Mouse (Mus musculus) midbrain, embryonic 11.5 days (tissue): ENCODE data around the gene Scgb3a1. TPM values are rescaled to one million over a fixed set of nuclear protein-coding genes. Genes with fewer than 3 reads are reported as not detected.
A peak's percentile ranks its signal among the peaks of the same experiment; 100 is the strongest.

Experiments
- ATAC-seq: fragments of 200-750 bp; cut with Nextera tagmentation; 2 replicates; pipeline ENCODE4 v1.8.0; 2017; ENCODE audit warnings: moderate TSS enrichment, moderate library complexity; ENCODE audit not compliant: low FRiP score
- DNase-seq: peaks from one replicate; pipeline ENCODE4 v3.0.0; 2015; ENCODE audit warnings: low spot score; ENCODE audit errors: missing footprints
- H3K27ac ChIP-seq: fragments of 300-500 bp; sonication (generic); 2 replicates; pipeline ENCODE4 v1.5.1; 2014; ENCODE audit warnings: low read depth, low read length
- H3K27me3 ChIP-seq: fragments of 300-500 bp; sonication (generic); 2 replicates; pipeline ENCODE4 v1.6.1; 2014; ENCODE audit warnings: mild to moderate bottlenecking, low read length, moderate library complexity, mixed read lengths; ENCODE audit not compliant: control insufficient read depth, insufficient read depth
- H3K36me3 ChIP-seq: fragments of 300-500 bp; sonication (generic); 2 replicates; pipeline ENCODE4 v1.6.1; 2014; ENCODE audit warnings: mild to moderate bottlenecking, low read length, moderate library complexity, mixed read lengths; ENCODE audit not compliant: control insufficient read depth, insufficient read depth
- H3K4me1 ChIP-seq: fragments of 300-500 bp; sonication (generic); 2 replicates; pipeline ENCODE4 v1.6.1; 2014; ENCODE audit warnings: low read length; ENCODE audit not compliant: control insufficient read depth, insufficient read depth
- H3K4me2 ChIP-seq: fragments of 300-500 bp; sonication (generic); 2 replicates; pipeline ENCODE4 v1.6.1; 2014; ENCODE audit warnings: mild to moderate bottlenecking, moderate library complexity
- H3K4me3 ChIP-seq: fragments of 300-500 bp; sonication (generic); 2 replicates; pipeline ENCODE4 v1.5.1; 2014; ENCODE audit warnings: low read depth, low read length
- H3K9ac ChIP-seq: fragments of 300-500 bp; sonication (generic); 2 replicates; pipeline ENCODE4 v1.6.1; 2014; ENCODE audit warnings: low read length
- H3K9me3 ChIP-seq: fragments of 300-500 bp; sonication (generic); 2 replicates; pipeline ENCODE4 v1.6.1; 2016; ENCODE audit warnings: low read length; ENCODE audit not compliant: control insufficient read depth
- WGBS: fragments of 180-500 bp; shearing (Covaris S2); extraction: QIAGEN DNeasy Blood & Tissue Kit; methylation state at CpG from one replicate; pipeline ENCODE4 v1.1.7; 2014; 5-methylcytosine and 5-hydroxymethylcytosine counted together
- polyA plus RNA-seq: library from polyadenylated mRNA; unstranded; fragments of >200 nt; fragmentation: Nextera tagmentation; extraction: Ambion mirVana; gene quantifications from 2 replicates; pipeline ENCODE4 v1.2.1, GENCODE M21; 2014

Scgb3a1 gene
- polyA plus RNA-seq, 1 experiment from 2014 or later = not detected

- H3K4me2 ChIP-seq = no peak overlapping the region
- ATAC-seq = no peak
- no peaks in the 10 kb centered on the region for H3K27me3 ChIP-seq
- H3K4me3 ChIP-seq = no peak overlapping the region
- no peak overlapping the region for H3K27ac ChIP-seq
- peaks cover 12% of the 10 kb centered on the region for H3K4me1 ChIP-seq
- peaks cover 8% of the 10 kb centered on the region for H3K36me3 ChIP-seq
- WGBS = 95% methylated on average over 2 of the region's 2 CpGs
- H3K9ac ChIP-seq = no peak overlapping the region
- no peak for DNase-seq
- H3K9me3 ChIP-seq = no peaks in the 10 kb centered on the region
Observed at GRCm38 (mm10) chr11:49707834-49708233, 44.4 kb downstream of the Scgb3a1 start.

GRCm38 (mm10) chr11:49710664-49711063 lies 47.3 kb downstream of the Scgb3a1 start:
- no peak overlapping the region for H3K9ac ChIP-seq
- H3K4me1 ChIP-seq = peaks cover 21% of the 10 kb centered on the region
- H3K4me2 ChIP-seq = peak overlapping the region; percentile 57

GRCm38 (mm10) chr11:49711981-49712554 lies 48.7 kb downstream of the Scgb3a1 start:
- Histone ChIP-seq H3K9ac (peak overlapping the region; percentile 98), H3K27me3 (no peaks in the 10 kb centered on the region), H3K27ac (peak overlapping the region; percentile 86), H3K4me1 (peaks cover 21% of the 10 kb centered on the region), H3K4me3 (peak overlapping the region; percentile 83), H3K4me2 (peak overlapping the region; percentile 57), H3K36me3 (no peaks in the 10 kb centered on the region), H3K9me3 (no peaks in the 10 kb centered on the region)
- under 1% methylated on average over 55 of the region's 70 CpGs for WGBS
- ATAC-seq = peak; percentile 76
- DNase-seq = peak; percentile 93

More at GRCm38 (mm10) chr11:49710664-49711063, 47.3 kb downstream of the Scgb3a1 start:
- Histone ChIP-seq H3K27ac (no peak overlapping the region), H3K9me3 (no peaks in the 10 kb centered on the region), H3K4me3 (peak overlapping the region; percentile 83), H3K36me3 (peaks cover 6% of the 10 kb centered on the region), H3K27me3 (no peaks in the 10 kb centered on the region)
- WGBS = 82% methylated on average over 2 of the region's 2 CpGs
- ATAC-seq (no peak), DNase-seq (no peak)

GRCm38 (mm10) chr11:49712555-49713335 lies 49.3 kb downstream of the Scgb3a1 start, which contains the start of gene Cnot6:
Gene Cnot6 (minus strand): TSS chr11:49712723.
- peak; percentile 97 for ATAC-seq
- H3K27ac ChIP-seq = peak within 1 kb of the TSS; percentile 86
- peak; percentile 100 for DNase-seq
- H3K4me3 ChIP-seq = peak within 1 kb of the TSS; percentile 83
- peak within 1 kb of the TSS; percentile 98 for H3K9ac ChIP-seq
- H3K9me3 ChIP-seq = no peaks in the 10 kb centered on the region
- peak within 1 kb of the TSS; percentile 61 for H3K4me2 ChIP-seq
- 1% methylated on average over 60 of the region's 65 CpGs for WGBS
- H3K36me3 ChIP-seq = no peaks in the 10 kb centered on the region
- peaks cover 21% of the 10 kb centered on the region for H3K4me1 ChIP-seq
- H3K27me3 ChIP-seq = no peaks in the 10 kb centered on the region

GRCm38 (mm10) chr11:49713336-49714334 lies 50.2 kb downstream of the Scgb3a1 start:
- Histone ChIP-seq H3K4me1 (peaks cover 21% of the 10 kb centered on the region), H3K27ac (no peak overlapping the region), H3K4me3 (peak overlapping the region; percentile 83), H3K36me3 (no peaks in the 10 kb centered on the region), H3K9me3 (no peaks in the 10 kb centered on the region), H3K9ac (peak overlapping the region; percentile 98), H3K27me3 (no peaks in the 10 kb centered on the region), H3K4me2 (peak overlapping the region; percentile 61)
- peak; percentile 38 for ATAC-seq
- DNase-seq = peak; percentile 91
- 47% methylated on average over 20 of the region's 20 CpGs for WGBS

Other genes with a start within 250 kb of the Scgb3a1 start
- not detected in 2 replicates for gene Olfr1389, start 240.5 kb upstream of the Scgb3a1 start, polyA plus RNA-seq
- 0.07 and 0.08 TPM in 2 replicates for gene Olfr1388, start 227.0 kb upstream of the Scgb3a1 start, polyA plus RNA-seq
- not detected in 2 replicates for gene Olfr1387, start 208.3 kb upstream of the Scgb3a1 start, polyA plus RNA-seq
- not detected in 2 replicates for gene Olfr1386, start 198.6 kb upstream of the Scgb3a1 start, polyA plus RNA-seq
- not detected in 2 replicates for gene Olfr1385, start 174.5 kb upstream of the Scgb3a1 start, polyA plus RNA-seq
- gene Olfr1384, start 156.9 kb upstream of the Scgb3a1 start, polyA plus RNA-seq = not detected in 2 replicates
- gene Olfr1383, start 144.0 kb upstream of the Scgb3a1 start, polyA plus RNA-seq = not detected in 2 replicates
- not detected in 2 replicates for gene Olfr1382, start 135.4 kb upstream of the Scgb3a1 start, polyA plus RNA-seq
- gene Olfr1381, start 120.2 kb upstream of the Scgb3a1 start, polyA plus RNA-seq = not detected in 2 replicates
- gene Olfr1380, start 106.7 kb upstream of the Scgb3a1 start, polyA plus RNA-seq = not detected in 2 replicates
- gene Flt4, start 54.3 kb upstream of the Scgb3a1 start, polyA plus RNA-seq = 2.4 and 2.6 TPM in 2 replicates
- gene Cnot6, start 49.1 kb downstream of the Scgb3a1 start, polyA plus RNA-seq = 55.9 and 60.1 TPM in 2 replicates
- gene Gfpt2, start 130.6 kb downstream of the Scgb3a1 start, polyA plus RNA-seq = 8.7 and 9.9 TPM in 2 replicates
- gene Mapk9, start 183.1 kb downstream of the Scgb3a1 start, polyA plus RNA-seq = 41.2 and 44.1 TPM in 2 replicates
- 0.55 and 0.92 TPM in 2 replicates for gene Rasgef1c, start 238.2 kb downstream of the Scgb3a1 start, polyA plus RNA-seq